Comparison of ENCODE assay signal across 13 mouse cellular contexts in the genomic region with DNA sequence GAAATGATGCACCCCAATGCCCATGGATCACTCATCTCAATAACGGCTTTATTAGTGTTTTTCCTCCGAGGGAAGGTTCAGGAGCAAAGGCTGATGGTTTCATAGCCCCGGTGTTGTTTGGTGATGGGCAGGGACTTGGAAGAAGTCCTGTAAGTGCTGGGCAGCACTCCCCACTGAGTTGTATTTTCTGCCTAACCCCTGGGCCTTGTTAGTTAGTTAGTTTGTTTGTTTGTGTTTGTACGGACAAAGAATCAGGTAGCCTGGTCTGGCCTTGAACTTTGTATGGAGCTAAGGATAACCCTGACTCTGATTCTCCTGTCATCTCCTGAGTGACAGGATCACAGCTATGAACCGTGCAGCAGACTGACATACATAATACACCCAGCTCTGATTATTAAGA.
"Had no signal": no experiment of that assay in that cellular context is flagged by ENCODE, and none has a peak within 500 bp of the region (broad histone marks: within the 10 kb centered on the region; RNA-seq: fewer than 3 reads in every experiment).

No protein-coding gene starts in this region.

- H3K4me2 ChIP-seq: limb, embryonic 12.5 days; midbrain, embryonic 13.5 days; neural tube, embryonic 15.5 days had no signal

- H3K27me3 ChIP-seq: limb, embryonic 12.5 days; midbrain, embryonic 13.5 days; neural tube, embryonic 15.5 days had no signal

- H3K27ac ChIP-seq: limb, embryonic 12.5 days; midbrain, embryonic 13.5 days; neural tube, embryonic 15.5 days had no signal

- DNase-seq: kidney, postnatal 10 days; lung, adult 18-20 months; lung, postnatal 36 days; right cerebral cortex, adult 18-20 months; right cerebral cortex, postnatal 25 days; thymus, adult 2 months; thymus, postnatal 25 days had no signal

- H3K4me3 ChIP-seq: limb, embryonic 12.5 days; midbrain, embryonic 13.5 days; myocyte; neural tube, embryonic 15.5 days had no signal

- H3K36me3 ChIP-seq: limb, embryonic 12.5 days; midbrain, embryonic 13.5 days; neural tube, embryonic 15.5 days had no signal

- H3K9ac ChIP-seq: limb, embryonic 12.5 days; midbrain, embryonic 13.5 days; neural tube, embryonic 15.5 days had no signal

- ATAC-seq: hindbrain, embryonic 16.5 days; inflammation-experienced regulatory T-cells, adult 6 months; midbrain, embryonic 13.5 days had no signal

- H3K9me3 ChIP-seq: limb, embryonic 12.5 days; midbrain, embryonic 13.5 days; neural tube, embryonic 15.5 days had no signal
